Comparison of ENCODE assay signal across 17 mouse cellular contexts in the genomic region with DNA sequence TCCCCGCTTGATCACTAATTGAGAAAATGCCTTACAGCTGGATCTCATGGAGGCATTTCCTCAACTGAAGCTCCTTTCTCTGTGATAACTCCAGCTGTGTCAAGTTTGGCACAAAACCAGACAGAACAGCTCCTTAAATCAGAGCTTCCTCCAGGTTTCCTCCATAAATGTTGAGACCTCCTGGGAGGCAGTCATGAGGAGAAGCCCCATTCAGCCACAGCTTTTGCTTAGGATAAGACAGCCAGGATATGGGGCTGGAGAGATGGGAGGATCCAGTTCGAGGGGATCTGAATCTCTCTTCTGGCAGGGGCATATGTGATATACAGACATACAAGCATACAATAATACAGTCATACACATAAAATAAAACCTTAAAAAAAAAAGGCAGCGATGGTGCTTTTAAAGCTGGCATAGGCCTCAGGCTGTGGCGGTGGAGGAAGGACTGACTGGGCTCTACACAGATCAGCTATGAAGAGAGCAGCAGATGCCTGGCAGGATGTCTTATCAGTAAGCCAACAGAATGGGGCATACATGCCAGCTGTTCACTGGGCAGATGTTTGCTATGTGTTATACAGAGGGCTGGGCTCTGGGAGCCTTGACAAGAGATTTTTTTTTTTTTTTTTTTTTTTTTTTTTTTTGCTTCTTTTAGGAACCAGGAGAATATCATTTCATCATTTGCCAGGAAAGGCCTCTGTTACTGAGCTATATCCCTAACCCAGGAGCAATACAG. TPM values are rescaled to one million over a fixed set of nuclear protein-coding genes. Genes with fewer than 3 reads are reported as not detected.
A peak's percentile ranks its signal among the peaks of the same experiment; 100 is the strongest.
DNase-seq lines count a peak whose midpoint lies in the region; ATAC-seq and TF ChIP-seq lines count a peak whose summit lies in the region.
"Had no signal": no experiment of that assay in that cellular context is flagged by ENCODE, and none has a peak within 500 bp of the region (broad histone marks: within the 10 kb centered on the region; RNA-seq: fewer than 3 reads in every experiment).

No protein-coding gene starts in this region.

- no peak overlapping the region for H3K4me3 ChIP-seq in forebrain, postnatal 0 days (ENCODE audit: low read depth, low read length)
- no peak overlapping the region for H3K4me3 ChIP-seq in forebrain, embryonic 15.5 days
- no peak overlapping the region for H3K4me3 ChIP-seq in liver, embryonic 15.5 days (replicated peaks)
- H3K4me3 ChIP-seq: left cerebral cortex, adult 2 months had no signal

- 0 out of 2 replicates have a peak, but pooled peaks have one; percentile 52 for ATAC-seq in forebrain, postnatal 0 days
- ATAC-seq in forebrain, embryonic 15.5 days (replicated peaks): no peak
- ATAC-seq in liver, embryonic 15.5 days (ENCODE audit: insufficient read depth): peak; percentile 98

- H3K36me3 ChIP-seq in forebrain, postnatal 0 days (ENCODE audit: insufficient read depth): no peaks in the 10 kb centered on the region
- H3K36me3 ChIP-seq in forebrain, embryonic 15.5 days: no peaks in the 10 kb centered on the region
- H3K36me3 ChIP-seq in liver, embryonic 15.5 days (replicated peaks): no peaks in the 10 kb centered on the region

- WGBS in forebrain, postnatal 0 days: 68% methylated on average over 3 of the region's 4 CpGs
- WGBS in forebrain, embryonic 15.5 days: 71% methylated on average over 4 of the region's 4 CpGs
- WGBS in liver, embryonic 15.5 days (ENCODE audit: insufficient replicate concordance): 50% methylated on average over 4 of the region's 4 CpGs

- no peak overlapping the region for H3K9ac ChIP-seq in forebrain, postnatal 0 days
- no peak overlapping the region for H3K9ac ChIP-seq in forebrain, embryonic 15.5 days (replicated peaks)
- no peak overlapping the region for H3K9ac ChIP-seq in liver, embryonic 15.5 days

- no peak overlapping the region for H3K27ac ChIP-seq in forebrain, postnatal 0 days (ENCODE audit: low read depth, low read length)
- no peak overlapping the region for H3K27ac ChIP-seq in forebrain, embryonic 15.5 days (replicated peaks)
- peak overlapping the region; percentile 69 for H3K27ac ChIP-seq in liver, embryonic 15.5 days (replicated peaks)
- H3K27ac ChIP-seq: left cerebral cortex, adult 2 months had no signal

- 0 out of 2 replicates have a peak, but pooled peaks cover 9% of the 10 kb centered on the region for H3K4me1 ChIP-seq in forebrain, postnatal 0 days (ENCODE audit: insufficient read depth)
- H3K4me1 ChIP-seq in forebrain, embryonic 15.5 days: peaks cover 17% of the 10 kb centered on the region
- H3K4me1 ChIP-seq in liver, embryonic 15.5 days (replicated peaks): peaks cover 11% of the 10 kb centered on the region

- DNase-seq in forebrain, postnatal 0 days: no peak
- DNase-seq in spleen, adult 12 weeks (ENCODE audit: low spot score): peak; percentile 27
- no peak for DNase-seq in spleen, adult 18-20 months
- no peak for DNase-seq in ovary, adult 18-20 months (ENCODE audit: low spot score)
- no peak for DNase-seq in right cerebral cortex, adult 2 months (ENCODE audit: low spot score in 2 of 2)
- no peak for DNase-seq in cerebellum, postnatal 4 days (ENCODE audit: low spot score in 2 of 2)
- DNase-seq: adrenal gland, postnatal 36 days; cerebellum, adult 9-10 months; gastrocnemius, postnatal 14 days; lung, postnatal 4 days; right cerebral cortex, postnatal 14 days; thymus, postnatal 4 days had no signal

- TF ChIP-seq CTCF in forebrain, postnatal 0 days (IDR thresholded peaks at IDR 0.05; ENCODE audit: low read depth): no peak

- H3K9me3 ChIP-seq in forebrain, postnatal 0 days (ENCODE audit: low read length): no peaks in the 10 kb centered on the region
- H3K9me3 ChIP-seq in forebrain, embryonic 15.5 days: no peaks in the 10 kb centered on the region
- H3K9me3 ChIP-seq in liver, embryonic 15.5 days (replicated peaks): no peaks in the 10 kb centered on the region

- no peak overlapping the region for H3K4me2 ChIP-seq in forebrain, postnatal 0 days (ENCODE audit: low read depth)
- no peak overlapping the region for H3K4me2 ChIP-seq in forebrain, embryonic 15.5 days (replicated peaks)
- peak overlapping the region; percentile 15; the same call in 1 of the 2 replicates for H3K4me2 ChIP-seq in liver, embryonic 15.5 days

- H3K27me3 ChIP-seq in forebrain, postnatal 0 days (ENCODE audit: insufficient read depth, low read length): no peaks in the 10 kb centered on the region
- H3K27me3 ChIP-seq in forebrain, embryonic 15.5 days: no peaks in the 10 kb centered on the region
- H3K27me3 ChIP-seq in liver, embryonic 15.5 days: peaks cover 17% of the 10 kb centered on the region

RNA-seq across cellular contexts. Expression of gene 1700013F07Rik, which starts 25.0 kb away (rescaled TPM):
- 0.85 and 1.8 TPM in 2 replicates for total RNA-seq in forebrain, postnatal 0 days (2014; rRNA removed)
- polyA plus RNA-seq in forebrain, postnatal 0 days (2015; fragmentation: Nextera tagmentation; extraction: Ambion mirVana): 3.0 and 4.5 TPM in 2 replicates
- polyA plus RNA-seq in forebrain, embryonic 15.5 days (2015; fragmentation: Nextera tagmentation; extraction: Ambion mirVana): 1.8 and 2.4 TPM in 2 replicates
- not detected in 2 replicates for polyA plus RNA-seq in liver, embryonic 15.5 days (2015; fragmentation: Nextera tagmentation; extraction: Ambion mirVana)
- total RNA-seq: adrenal gland, postnatal 36 days; gastrocnemius, postnatal 14 days had no signal
- polyA plus RNA-seq: heart, postnatal 0 days; neural tube, embryonic 11.5 days had no signal

RNA-seq across cellular contexts. Expression of gene 5330417C22Rik, which starts 27.4 kb away (rescaled TPM):
- total RNA-seq in forebrain, postnatal 0 days (2014; rRNA removed): 9.2 and 11.5 TPM in 2 replicates
- polyA plus RNA-seq in forebrain, postnatal 0 days (2015; fragmentation: Nextera tagmentation; extraction: Ambion mirVana): 16.6 and 17.5 TPM in 2 replicates
- 9.4 and 12.9 TPM in 2 replicates for polyA plus RNA-seq in forebrain, embryonic 15.5 days (2015; fragmentation: Nextera tagmentation; extraction: Ambion mirVana)
- polyA plus RNA-seq in liver, embryonic 15.5 days (2015; fragmentation: Nextera tagmentation; extraction: Ambion mirVana): 0.26 and 0.71 TPM in 2 replicates

RNA-seq across cellular contexts. Expression of gene Tmem167b, which starts 53.4 kb away (rescaled TPM):
- 59.6 and 70.2 TPM in 2 replicates for total RNA-seq in forebrain, postnatal 0 days (2014; rRNA removed)
- 42.5 and 50.0 TPM in 2 replicates for polyA plus RNA-seq in forebrain, postnatal 0 days (2015; fragmentation: Nextera tagmentation; extraction: Ambion mirVana)
- 64.7 and 68.7 TPM in 2 replicates for polyA plus RNA-seq in forebrain, embryonic 15.5 days (2015; fragmentation: Nextera tagmentation; extraction: Ambion mirVana)
- 15.1 and 16.2 TPM in 2 replicates for polyA plus RNA-seq in liver, embryonic 15.5 days (2015; fragmentation: Nextera tagmentation; extraction: Ambion mirVana)
